Mouse (Mus musculus) adrenal gland, postnatal 0 days (tissue): ENCODE measurements around the gene Heg1. TPM values are rescaled to one million over a fixed set of nuclear protein-coding genes. Genes with fewer than 3 reads are reported as not detected.

Experiments used
- polyA plus RNA-seq: library from polyadenylated mRNA; unstranded; fragments of >200 nt; fragmentation: Nextera tagmentation; extraction: Ambion mirVana; gene quantifications from 2 replicates; pipeline ENCODE4 v1.2.1, GENCODE M21; 2015

Gene Heg1
- polyA plus RNA-seq, result 31.5 and 34.6 TPM in 2 replicates

GRCm38 (mm10) chr16:33684162-33684702 lies at the start of gene Heg1:
Gene Heg1, plus strand, starts transcription at chr16:33684370.

DNA sequence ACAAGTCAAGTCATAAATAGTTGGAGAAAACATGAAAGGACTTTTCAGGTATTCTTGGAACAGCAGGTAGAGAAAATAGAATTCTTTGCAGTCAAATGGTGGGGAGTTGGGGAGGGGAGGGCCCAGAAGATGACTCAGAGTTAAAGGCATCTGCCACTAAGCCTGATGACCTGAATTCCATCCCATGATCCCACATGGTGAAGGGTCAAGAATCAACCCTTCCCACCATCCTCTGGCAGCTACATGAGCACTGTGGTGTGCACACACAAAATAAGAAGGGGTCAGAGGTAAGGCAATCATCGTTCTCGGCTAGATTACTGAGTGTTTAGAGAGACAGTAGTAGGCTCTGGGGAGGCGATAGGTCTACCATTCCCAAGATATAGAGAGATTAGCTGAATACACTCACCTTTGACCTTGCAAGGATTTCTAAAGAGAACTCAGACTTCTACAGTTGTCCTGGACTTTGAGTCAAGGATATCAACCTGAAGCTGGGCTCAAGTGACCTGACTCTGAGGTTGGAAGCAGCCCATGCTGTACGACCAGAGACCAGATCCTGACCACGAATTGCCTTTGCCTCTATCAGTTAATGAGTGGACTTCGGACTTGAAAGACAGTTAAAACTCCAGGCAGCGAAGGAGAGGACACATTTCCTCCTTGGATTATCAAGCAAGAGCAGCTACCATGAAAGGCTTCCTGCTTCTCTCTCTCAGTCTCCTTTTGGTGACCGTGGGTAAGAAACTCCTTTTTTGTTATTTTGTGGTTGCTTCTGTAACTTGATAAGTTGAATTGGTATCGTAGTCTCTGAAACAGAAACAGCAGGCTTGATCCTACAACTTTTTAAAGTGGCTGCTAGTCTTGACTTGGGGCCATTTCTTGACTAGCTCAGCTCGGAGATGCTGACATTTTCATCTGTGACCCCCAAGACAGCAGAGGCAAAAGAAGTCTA lies 109.9 kb downstream of the Heg1 start, which contains the start of gene Muc13:
Muc13 (plus strand) TSS at position 192 of the 946 bp plus-strand sequence.

Other genes starting within 250 kb of the Heg1 start
- 1.7 and 2.6 TPM in 2 replicates for gene Slc12a8, start 167.0 kb upstream of the Heg1 start, polyA plus RNA-seq
- 0.15 and 1.3 TPM in 2 replicates for gene Muc13, start 109.7 kb downstream of the Heg1 start, polyA plus RNA-seq
- 78.1 and 165 TPM in 2 replicates for gene Itgb5, start 145.3 kb downstream of the Heg1 start, polyA plus RNA-seq